Mouse (Mus musculus) layer of hippocampus, postnatal 10 days (tissue): ENCODE results near the gene Gm16181. TPM values are rescaled to one million over a fixed set of nuclear protein-coding genes. Genes with fewer than 3 reads are reported as not detected.

Experiments used
- DNase-seq, 2 experiments: peaks; one replicate each; pipeline ENCODE4 v3.0.0; 2021; ENCODE audit warnings: low spot score in 2 of 2
- microRNA-seq, 2 experiments: library from miRNA; unstranded; fragments of <30 nt; microRNA quantifications; one replicate each; pipeline ENCODE4 v1.2.0; 2021
- total RNA-seq, 2 experiments: library from RNA; stranded (reverse); gene quantifications; 2 replicates each; pipeline ENCODE4 v1.2.3; 2021

Gene Gm16181
- total RNA-seq, 2 experiments from 2014 or later, result not detected

GRCm38 (mm10) chr17:35263523-35263883 is 42.9 kb downstream of the Gm16181 start:
- no peak for DNase-seq

DNA sequence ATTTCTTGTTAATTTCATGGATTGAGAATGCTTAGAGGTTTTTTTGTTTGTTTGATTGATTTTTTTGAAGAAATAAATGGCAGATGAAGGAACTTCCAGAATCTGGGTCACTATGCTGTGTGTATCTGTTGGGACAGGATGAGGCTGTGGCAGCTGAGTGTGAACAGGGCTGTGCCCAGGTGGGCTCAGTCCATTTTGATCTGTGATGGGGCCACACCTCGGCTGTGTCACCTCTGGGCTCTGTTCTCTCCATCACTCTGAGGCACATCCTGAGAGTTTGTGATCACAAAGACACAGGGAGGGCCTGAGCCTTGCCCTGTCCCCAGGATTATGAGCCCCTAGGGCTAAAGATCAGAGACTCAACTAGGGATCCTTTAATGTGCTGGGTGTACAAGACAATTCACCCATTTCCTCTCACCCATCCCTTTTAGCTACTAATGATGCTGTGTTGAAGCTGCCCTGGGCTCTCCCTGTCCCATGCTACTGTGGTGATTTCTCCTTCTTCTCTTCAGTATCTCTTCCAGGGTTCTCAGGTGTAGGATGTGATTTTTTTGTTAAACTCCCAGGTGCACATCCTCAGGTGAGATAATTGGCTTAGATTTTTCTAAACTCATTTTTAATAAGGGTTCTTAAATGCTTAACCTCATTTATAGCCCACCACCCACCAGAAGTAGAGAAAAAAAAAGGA is 46.9 kb downstream of the Gm16181 start:
- no peak for DNase-seq

DNA sequence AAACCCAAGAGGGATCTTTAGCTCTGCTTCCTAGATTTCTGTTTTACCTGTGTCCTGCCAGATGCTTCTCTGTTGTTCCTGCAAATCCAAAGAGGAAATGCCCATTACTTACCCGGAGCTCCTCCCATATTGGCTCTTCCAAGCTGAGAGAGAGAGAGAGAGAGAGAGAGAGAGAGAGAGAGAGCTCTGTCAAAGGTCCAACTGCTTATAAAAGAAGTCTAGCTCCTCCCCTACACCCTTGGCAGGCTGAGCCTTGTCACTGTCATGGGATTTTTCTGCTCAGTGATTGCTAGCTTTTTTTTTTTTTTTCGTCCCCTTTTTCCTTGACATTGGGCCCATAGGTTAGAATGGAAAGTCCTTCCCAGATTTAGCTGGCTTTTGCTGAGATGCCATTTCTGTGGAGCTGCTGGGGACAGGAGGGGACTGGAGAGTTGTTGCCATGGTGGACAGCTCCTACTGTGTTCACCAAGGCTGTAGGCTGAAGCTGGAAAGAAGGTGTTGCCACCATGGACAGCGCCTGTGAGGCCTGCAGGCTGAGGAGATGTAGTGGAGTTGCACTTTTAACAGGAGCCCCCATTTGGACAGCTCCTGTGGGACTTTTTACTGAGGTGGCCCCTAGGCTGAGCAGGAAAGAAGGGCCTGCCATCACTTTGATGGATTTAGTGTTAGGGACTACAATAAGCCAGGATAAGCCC is 49.2 kb downstream of the Gm16181 start:
- no peak for DNase-seq

DNA sequence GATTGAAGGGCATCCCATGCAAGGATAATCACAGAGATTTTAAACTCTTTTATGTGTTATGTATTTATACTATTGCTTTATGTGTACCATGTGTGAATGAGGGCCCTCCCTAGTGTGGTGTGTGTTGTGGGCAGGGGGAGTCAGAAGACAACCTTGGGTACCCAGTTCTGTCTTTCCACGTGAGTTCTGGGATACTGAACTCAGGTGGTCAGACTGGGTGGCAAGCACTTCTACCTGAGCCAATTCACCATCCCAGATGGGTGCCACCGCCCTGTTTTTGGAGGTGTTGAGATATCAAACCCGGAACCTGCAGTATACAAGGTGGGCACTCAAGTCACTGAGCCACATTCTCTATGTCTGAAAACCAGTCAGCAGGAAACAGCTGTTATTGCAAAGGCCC is 51.6 kb downstream of the Gm16181 start:
- DNase-seq, result no peak

Small RNA genes lying within 50 kb of the gene (microRNA-seq; reads per million reads assigned to microRNA genes)
- gene Mir6973a, result 0 reads per million in 2 experiments
- gene Mir6974, result 0 to 0.22 reads per million in 2 experiments
- gene Mir6975, result 0.89 to 2.2 reads per million in 2 experiments
- gene Mir8094, result 0 to 0.39 reads per million in 2 experiments

Other genes starting within 250 kb of the Gm16181 start
- 1 to 10 TPM; 6.8 to 8.7 TPM for gene Hspa1a, start 248.7 kb upstream of the Gm16181 start, total RNA-seq
- gene Hspa1l, start 248.1 kb upstream of the Gm16181 start, total RNA-seq, result under 1 TPM; 0.30 to 0.38 TPM
- 10 to 100 TPM; 24.2 to 25.9 TPM for gene Lsm2, start 239.0 kb upstream of the Gm16181 start, total RNA-seq
- 10 to 100 TPM; 56.3 to 62.1 TPM for gene Vars, start 219.8 kb upstream of the Gm16181 start, total RNA-seq
- gene Vwa7, start 204.3 kb upstream of the Gm16181 start, total RNA-seq, result under 1 TPM; 0.16 to 0.30 TPM
- 1 to 10 TPM in 1 of 2 experiments, under 1 TPM in 1; 0.53 to 1.4 TPM for gene Sapcd1, start 192.8 kb upstream of the Gm16181 start, total RNA-seq
- 1 to 10 TPM in 1 of 2 experiments, under 1 TPM in 1; 0.91 to 1.4 TPM for gene Msh5, start 174.1 kb upstream of the Gm16181 start, total RNA-seq
- 10 to 100 TPM; 19.3 to 19.6 TPM for gene Clic1, start 170.9 kb upstream of the Gm16181 start, total RNA-seq
- gene Ddah2, start 161.8 kb upstream of the Gm16181 start, total RNA-seq, result 10 to 100 TPM; 47.3 to 59.0 TPM
- not detected for gene Ly6g6c, start 155.4 kb upstream of the Gm16181 start, total RNA-seq
- gene Mpig6b, start 154.7 kb upstream of the Gm16181 start, total RNA-seq, result not detected
- gene Ly6g6e, start 143.9 kb upstream of the Gm16181 start, total RNA-seq, result 1 to 10 TPM; 2.8 to 3.5 TPM
- gene Ly6g6d, start 142.8 kb upstream of the Gm16181 start, total RNA-seq, result 1 to 10 TPM in 1 of 2 experiments, under 1 TPM in 1; 0.78 to 1.6 TPM
- not detected for gene Ly6g6f, start 135.2 kb upstream of the Gm16181 start, total RNA-seq
- gene Abhd16a, start 131.6 kb upstream of the Gm16181 start, total RNA-seq, result 10 to 100 TPM; 77.4 to 79.9 TPM
- gene Ly6g5c, start 112.6 kb upstream of the Gm16181 start, total RNA-seq, result not detected
- gene Ly6g5b, start 105.4 kb upstream of the Gm16181 start, total RNA-seq, result under 1 TPM; 0.58 to 0.82 TPM
- 10 to 100 TPM; 10.7 to 14.6 TPM for gene Gpank1, start 99.4 kb upstream of the Gm16181 start, total RNA-seq
- gene Csnk2b, start 98.8 kb upstream of the Gm16181 start, total RNA-seq, result 100 to 1,000 TPM; 178 to 202 TPM
- gene D17H6S53E, start 94.5 kb upstream of the Gm16181 start, total RNA-seq, result 10 to 100 TPM; 21.4 to 25.9 TPM
- gene Apom, start 88.8 kb upstream of the Gm16181 start, total RNA-seq, result not detected
- gene Bag6, start 85.7 kb upstream of the Gm16181 start, total RNA-seq, result 100 to 1,000 TPM; 284 to 308 TPM
- gene Prrc2a, start 55.9 kb upstream of the Gm16181 start, total RNA-seq, result 100 to 1,000 TPM; 284 to 322 TPM
- gene Aif1, start 44.8 kb upstream of the Gm16181 start, total RNA-seq, result 10 to 100 TPM; 10.3 to 10.5 TPM
- 10 to 100 TPM; 15.6 to 17.2 TPM for gene Lst1, start 32.4 kb upstream of the Gm16181 start, total RNA-seq
- 1 to 10 TPM in 1 of 2 experiments, under 1 TPM in 1; 0.74 to 1.2 TPM for gene Ltb, start 26.4 kb upstream of the Gm16181 start, total RNA-seq
- not detected for gene Tnf, start 18.8 kb upstream of the Gm16181 start, total RNA-seq
- under 1 TPM; 0.43 to 0.71 TPM for gene Lta, start 15.5 kb upstream of the Gm16181 start, total RNA-seq
- gene Atp6v1g2, start 12.8 kb downstream of the Gm16181 start, total RNA-seq, result 100 to 1,000 TPM; 310 to 356 TPM
- gene Nfkbil1, start 15.0 kb downstream of the Gm16181 start, total RNA-seq, result 10 to 100 TPM; 14.2 to 15.5 TPM
- 100 to 1,000 TPM; 257 to 272 TPM for gene Ddx39b, start 20.9 kb downstream of the Gm16181 start, total RNA-seq
- 10 to 100 TPM; 15.2 to 17.5 TPM for gene H2-D1, start 41.9 kb downstream of the Gm16181 start, total RNA-seq
- under 1 TPM in 1 of 2 experiments, not detected in 1; 0.74 TPM for gene H2-Q1, start 99.6 kb downstream of the Gm16181 start, total RNA-seq
- gene H2-Q2, start 121.4 kb downstream of the Gm16181 start, total RNA-seq, result 1 to 10 TPM; 2.0 to 2.1 TPM
- gene H2-Q4, start 158.8 kb downstream of the Gm16181 start, total RNA-seq, result 1 to 10 TPM; 1.2 to 1.8 TPM
- not detected for gene H2-Q6, start 204.0 kb downstream of the Gm16181 start, total RNA-seq
- under 1 TPM; 0.31 to 0.39 TPM for gene H2-Q7, start 218.3 kb downstream of the Gm16181 start, total RNA-seq
- gene H2-Q10, start 249.3 kb downstream of the Gm16181 start, total RNA-seq, result under 1 TPM in 1 of 2 experiments, not detected in 1; 0.07 TPM